Mouse (Mus musculus) kidney, embryonic 16.5 days (tissue): ENCODE results near the gene Mrpl46. TPM values are rescaled to one million over a fixed set of nuclear protein-coding genes. Genes with fewer than 3 reads are reported as not detected.

ENCODE experiments used
- ATAC-seq: fragments of 200-750 bp; cut with Nextera tagmentation; 2 replicates; pipeline ENCODE4 v1.8.0; 2017; ENCODE audit warnings: moderate TSS enrichment; ENCODE audit not compliant: low FRiP score, low TSS enrichment
- H3K27ac ChIP-seq: fragments of 300-500 bp; sonication (generic); 2 replicates; pipeline ENCODE4 v1.5.1; 2014; ENCODE audit warnings: low read length
- H3K27me3 ChIP-seq: fragments of 300-500 bp; sonication (generic); 2 replicates; pipeline ENCODE4 v1.6.1; 2014; ENCODE audit warnings: low read length, control low read depth, mixed read lengths; ENCODE audit not compliant: insufficient read depth
- H3K36me3 ChIP-seq: fragments of 300-500 bp; sonication (generic); 2 replicates; pipeline ENCODE4 v1.6.1; 2014; ENCODE audit warnings: low read length, control low read depth, mixed read lengths; ENCODE audit not compliant: insufficient read depth
- H3K4me1 ChIP-seq: fragments of 300-500 bp; sonication (generic); 2 replicates; pipeline ENCODE4 v1.6.1; 2014; ENCODE audit warnings: low read length, control low read depth, mixed read lengths; ENCODE audit not compliant: insufficient read depth
- H3K4me2 ChIP-seq: fragments of 300-500 bp; sonication (generic); replicated peaks from 2 replicates; pipeline ENCODE4 v1.6.1; 2014; ENCODE audit warnings: low read depth, low read length
- H3K4me3 ChIP-seq: fragments of 300-500 bp; sonication (generic); 2 replicates; pipeline ENCODE4 v1.5.1; 2014; ENCODE audit warnings: mild to moderate bottlenecking, low read length
- H3K9ac ChIP-seq: fragments of 300-500 bp; sonication (generic); replicated peaks from 2 replicates; pipeline ENCODE4 v1.6.1; 2014; ENCODE audit warnings: low read length
- H3K9me3 ChIP-seq: fragments of 300-500 bp; sonication (generic); 2 replicates; pipeline ENCODE4 v1.6.1; 2016; ENCODE audit warnings: low read length, control low read depth
- WGBS: fragments of 180-500 bp; shearing (Covaris S2); extraction: QIAGEN DNeasy Blood & Tissue Kit; methylation state at CpG from one replicate; pipeline ENCODE4 v1.1.7; 2014; 5-methylcytosine and 5-hydroxymethylcytosine counted together
- polyA plus RNA-seq: library from polyadenylated mRNA; unstranded; fragments of >200 nt; fragmentation: Nextera tagmentation; extraction: Ambion mirVana; gene quantifications from 2 replicates; pipeline ENCODE4 v1.2.1, GENCODE M21; 2015

The Mrpl46 gene
- polyA plus RNA-seq, 1 experiment from 2014 or later: 71.4 TPM

- no peak for ATAC-seq
Observed at GRCm38 (mm10) chr7:78739351-78740000, 43.9 kb downstream of the Mrpl46 start.

DNA sequence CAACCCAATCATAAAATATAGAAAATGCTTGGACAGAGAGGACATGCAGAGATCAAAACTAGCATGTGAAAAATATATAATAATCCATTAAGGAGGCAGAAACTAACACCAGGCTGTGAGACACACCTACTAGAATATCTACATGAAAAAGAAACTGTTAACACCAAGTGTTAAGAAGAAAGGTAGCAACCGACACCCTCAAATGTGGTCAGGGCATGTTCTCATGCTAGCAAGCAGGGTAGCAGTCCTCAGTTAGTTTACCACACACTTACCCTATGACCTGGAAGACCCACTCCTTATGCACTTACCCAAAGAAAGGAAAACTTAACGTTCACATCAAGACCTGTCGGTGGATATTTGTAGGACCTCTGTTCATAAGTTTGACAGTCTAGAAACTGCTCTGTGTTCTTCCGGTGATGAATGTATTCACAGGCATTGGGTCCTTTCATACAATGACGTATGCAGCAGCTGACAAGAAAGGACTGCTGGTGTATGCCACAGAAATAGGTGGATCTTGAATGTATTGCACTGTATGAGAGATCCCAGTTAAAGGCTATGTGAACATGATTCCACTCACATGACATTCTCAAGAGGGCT is 45.6 kb downstream of the Mrpl46 start, which contains the start of gene Ntrk3:
TSS of gene Ntrk3 (minus strand) at position 399 of the 597 bp plus-strand sequence.
- no peak within 1 kb of the TSS for H3K4me2 ChIP-seq
- no peaks in the 10 kb centered on the region for H3K36me3 ChIP-seq
- H3K4me3 ChIP-seq: no peak within 1 kb of the TSS
- no peak within 1 kb of the TSS for H3K9ac ChIP-seq
- no peaks in the 10 kb centered on the region for H3K27me3 ChIP-seq
- H3K9me3 ChIP-seq: no peaks in the 10 kb centered on the region
- 85% methylated on average over 5 of the region's 5 CpGs for WGBS
- no peak within 1 kb of the TSS for H3K27ac ChIP-seq
- no peaks in the 10 kb centered on the region for H3K4me1 ChIP-seq
- ATAC-seq: no peak

More at GRCm38 (mm10) chr7:78739351-78740000, 43.9 kb downstream of the Mrpl46 start:
- 67% methylated on average over 8 of the region's 8 CpGs for WGBS
- Histone ChIP-seq H3K27me3 (no peaks in the 10 kb centered on the region), H3K27ac (no peak overlapping the region), H3K9ac (no peak overlapping the region), H3K4me3 (no peak overlapping the region), H3K4me1 (no peaks in the 10 kb centered on the region), H3K36me3 (no peaks in the 10 kb centered on the region), H3K4me2 (no peak overlapping the region), H3K9me3 (no peaks in the 10 kb centered on the region)

GRCm38 (mm10) chr7:78737196-78737595 is 46.1 kb downstream of the Mrpl46 start:
- WGBS: 94% methylated on average over 6 of the region's 6 CpGs
- Histone ChIP-seq H3K4me1 (no peaks in the 10 kb centered on the region), H3K9me3 (no peaks in the 10 kb centered on the region), H3K27me3 (no peaks in the 10 kb centered on the region), H3K36me3 (no peaks in the 10 kb centered on the region), H3K4me3 (no peak overlapping the region), H3K9ac (no peak overlapping the region), H3K4me2 (no peak overlapping the region), H3K27ac (no peak overlapping the region)
- no peak for ATAC-seq

DNA sequence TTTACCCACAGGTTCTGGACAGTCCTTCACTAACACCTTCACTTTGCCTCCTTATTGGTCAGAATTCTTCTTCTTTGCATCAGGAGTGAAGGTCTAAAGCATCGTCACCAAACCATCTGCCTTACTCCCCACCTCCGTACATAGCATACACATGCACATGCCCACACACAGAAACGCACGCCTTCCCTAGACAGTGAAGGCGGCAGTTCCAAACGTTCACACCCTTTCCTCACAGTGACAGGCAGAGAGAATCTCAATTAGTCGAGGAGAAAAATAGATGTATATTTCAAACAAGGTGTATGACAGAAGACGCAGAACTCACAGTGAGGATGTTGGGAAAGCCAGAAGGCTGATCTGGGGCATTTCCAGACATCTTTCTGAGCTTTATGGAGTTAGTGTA is 51.9 kb downstream of the Mrpl46 start:
- no peak overlapping the region for H3K9ac ChIP-seq
- WGBS: 78% methylated on average over 8 of the region's 8 CpGs
- H3K9me3 ChIP-seq: no peaks in the 10 kb centered on the region
- no peaks in the 10 kb centered on the region for H3K27me3 ChIP-seq
- no peaks in the 10 kb centered on the region for H3K4me1 ChIP-seq
- H3K27ac ChIP-seq: no peak overlapping the region
- ATAC-seq: no peak
- H3K4me2 ChIP-seq: no peak overlapping the region
- H3K4me3 ChIP-seq: no peak overlapping the region
- H3K36me3 ChIP-seq: no peaks in the 10 kb centered on the region

Other genes starting within 250 kb of the Mrpl46 start
- 2.8 and 3.4 TPM in 2 replicates for gene Ntrk3, start 45.5 kb downstream of the Mrpl46 start, polyA plus RNA-seq
- 83.4 and 84.9 TPM in 2 replicates for gene Mrps11, start 412 bp downstream of the Mrpl46 start, polyA plus RNA-seq
- 19.1 and 19.6 TPM in 2 replicates for gene Det1, start 63.7 kb upstream of the Mrpl46 start, polyA plus RNA-seq
- gene Aen, start 112.3 kb upstream of the Mrpl46 start, polyA plus RNA-seq: 46.8 and 48.0 TPM in 2 replicates
- gene Isg20, start 129.9 kb upstream of the Mrpl46 start, polyA plus RNA-seq: 3.0 TPM in 2 replicates